Mouse (Mus musculus) hindbrain, embryonic 11.5 days (tissue): ENCODE measurements at regions not wholly inside any gene's neighbourhood (a gene's known extent, or its start where the extent isn't known, plus 50 kb on each side); places are given as distances from the start of the nearest gene placed in this dataset.
"Not testable (repeated sequence)": the region's sequence is repeated elsewhere in the genome, so short reads cannot be mapped to it uniquely, and the experiment has no call there.

Source experiments
- ATAC-seq: fragments of 200-750 bp; cut with Nextera tagmentation; 2 replicates; pipeline ENCODE4 v1.8.0; 2017; ENCODE audit warnings: mild to moderate bottlenecking, moderate TSS enrichment, moderate library complexity; ENCODE audit not compliant: low FRiP score
- DNase-seq: peaks from one replicate; pipeline ENCODE4 v3.0.0-alpha.2; 2015; ENCODE audit warnings: low spot score
- H3K27ac ChIP-seq: fragments of 300-500 bp; sonication (generic); 2 replicates; pipeline ENCODE4 v1.5.1; 2014; ENCODE audit warnings: mild to moderate bottlenecking, low read depth, low read length
- H3K27me3 ChIP-seq: fragments of 300-500 bp; sonication (generic); 2 replicates; pipeline ENCODE4 v1.6.1; 2014; ENCODE audit warnings: mild to moderate bottlenecking, low read length, moderate library complexity, mixed read lengths; ENCODE audit not compliant: control insufficient read depth, insufficient read depth
- H3K36me3 ChIP-seq: fragments of 300-500 bp; sonication (generic); 2 replicates; pipeline ENCODE4 v1.6.1; 2014; ENCODE audit warnings: mild to moderate bottlenecking, low read length, moderate library complexity, mixed read lengths; ENCODE audit not compliant: control insufficient read depth, insufficient read depth
- H3K4me1 ChIP-seq: fragments of 300-500 bp; sonication (generic); replicated peaks from 2 replicates; pipeline ENCODE4 v1.6.1; 2014; ENCODE audit warnings: low read length, mixed read lengths; ENCODE audit not compliant: control insufficient read depth, insufficient read depth
- H3K4me2 ChIP-seq: fragments of 300-500 bp; sonication (generic); replicated peaks from 2 replicates; pipeline ENCODE4 v1.6.1; 2014; ENCODE audit warnings: mild to moderate bottlenecking, low read depth, low read length
- H3K4me3 ChIP-seq: fragments of 300-500 bp; sonication (generic); 2 replicates; pipeline ENCODE4 v1.5.1; 2014; ENCODE audit warnings: low read depth, low read length
- H3K9ac ChIP-seq: fragments of 300-500 bp; sonication (generic); 2 replicates; pipeline ENCODE4 v1.6.1; 2014; ENCODE audit warnings: low read depth, low read length
- H3K9me3 ChIP-seq: fragments of 300-500 bp; sonication (generic); 2 replicates; pipeline ENCODE4 v1.6.1; 2016; ENCODE audit warnings: low read length; ENCODE audit not compliant: control insufficient read depth
- WGBS: fragments of 180-500 bp; shearing (Covaris S2); extraction: QIAGEN DNeasy Blood & Tissue Kit; methylation state at CpG from one replicate; pipeline ENCODE4 v1.1.7; 2014; 5-methylcytosine and 5-hydroxymethylcytosine counted together

- ATAC-seq: no peak
- no peaks in the 10 kb centered on the region for H3K9me3 ChIP-seq
- H3K4me1 ChIP-seq: no peaks in the 10 kb centered on the region
- WGBS: 96% methylated on average over 1 of the region's 1 CpGs
- H3K4me2 ChIP-seq: no peak overlapping the region
- H3K36me3 ChIP-seq: no peaks in the 10 kb centered on the region
- DNase-seq: no peak
- no peak overlapping the region for H3K27ac ChIP-seq
- H3K9ac ChIP-seq: no peak overlapping the region
- H3K27me3 ChIP-seq: no peaks in the 10 kb centered on the region
- H3K4me3 ChIP-seq: no peak overlapping the region
Observed at GRCm38 (mm10) chr4:51127813-51128212, 88.7 kb upstream of the Cylc2 start.

DNA sequence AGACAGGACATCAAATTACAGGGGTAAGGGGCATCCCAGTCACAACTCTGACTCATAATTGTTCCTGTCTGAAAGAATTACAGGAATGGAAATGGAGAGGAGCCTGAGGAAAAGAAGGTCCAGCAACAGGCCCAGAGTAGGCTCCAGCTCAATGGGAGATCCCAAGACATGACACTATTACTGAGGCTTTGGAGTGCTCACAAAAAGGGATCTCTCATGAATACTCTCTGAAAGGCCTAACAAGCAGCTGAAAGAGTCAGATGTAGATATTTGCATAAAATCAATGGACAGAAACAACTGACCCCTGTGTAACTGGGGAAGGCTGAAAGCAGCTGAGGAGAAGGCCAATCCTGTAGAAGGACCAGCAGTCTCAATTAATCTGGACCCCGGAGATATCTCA lies 84.6 kb upstream of the Cylc2 start:
- peak; percentile 53 for ATAC-seq
- H3K9me3 ChIP-seq, H3K4me2 ChIP-seq, H3K4me3 ChIP-seq, H3K4me1 ChIP-seq, H3K9ac ChIP-seq, H3K27ac ChIP-seq, DNase-seq, H3K27me3 ChIP-seq, H3K36me3 ChIP-seq: not testable (repeated sequence)
- 100% methylated on average over 1 of the region's 1 CpGs for WGBS

DNA sequence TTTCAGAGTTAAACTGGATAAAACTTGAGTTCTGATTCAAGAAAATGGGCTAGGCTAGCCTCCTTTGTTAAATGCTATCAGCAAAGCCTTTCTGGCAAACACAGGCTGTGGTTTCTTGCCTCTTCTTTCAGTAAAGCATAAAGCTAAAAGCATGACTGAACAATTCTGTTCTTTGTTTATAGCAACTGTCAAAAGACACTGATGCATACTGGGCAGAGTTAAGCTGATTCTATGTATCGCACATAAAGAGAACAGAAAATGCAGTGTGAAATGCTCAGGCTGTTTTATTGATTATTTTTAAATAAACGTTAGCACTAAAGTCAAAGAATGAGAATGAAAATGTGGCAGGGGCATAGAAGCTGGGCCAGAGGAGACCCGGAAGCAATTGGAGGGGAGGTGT lies 63.5 kb upstream of the Cylc2 start:
- H3K27ac ChIP-seq: no peak overlapping the region
- H3K27me3 ChIP-seq: no peaks in the 10 kb centered on the region
- no peak overlapping the region for H3K9ac ChIP-seq
- DNase-seq (no peak), ATAC-seq (no peak)
- H3K9me3 ChIP-seq: no peaks in the 10 kb centered on the region
- no peaks in the 10 kb centered on the region for H3K36me3 ChIP-seq
- H3K4me1 ChIP-seq: no peaks in the 10 kb centered on the region
- no peak overlapping the region for H3K4me2 ChIP-seq
- 62% methylated on average over 3 of the region's 3 CpGs for WGBS
- no peak overlapping the region for H3K4me3 ChIP-seq

DNA sequence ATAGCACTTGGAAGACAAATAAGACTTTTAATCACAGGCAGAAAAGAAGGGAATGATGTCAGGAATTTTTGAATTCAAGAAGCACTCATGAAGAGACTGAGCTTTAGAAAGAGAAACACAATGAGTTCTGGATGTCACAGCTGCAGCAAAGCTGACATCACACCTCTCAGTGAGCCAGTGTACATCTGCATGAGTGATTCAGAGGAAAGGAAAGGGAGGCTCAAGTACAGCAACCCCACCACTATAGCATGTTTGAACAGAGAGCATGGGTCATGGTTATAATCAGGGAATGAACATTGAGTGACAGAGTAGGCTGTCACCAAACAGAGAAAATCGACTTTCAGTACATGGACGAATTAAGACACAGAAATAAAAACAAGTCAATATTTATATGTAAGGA lies 62.9 kb upstream of the Cylc2 start:
- Histone ChIP-seq H3K4me3 (no peak overlapping the region), H3K27me3 (no peaks in the 10 kb centered on the region), H3K4me2 (no peak overlapping the region), H3K9me3 (no peaks in the 10 kb centered on the region), H3K36me3 (no peaks in the 10 kb centered on the region), H3K27ac (no peak overlapping the region), H3K9ac (no peak overlapping the region), H3K4me1 (no peaks in the 10 kb centered on the region)
- DNase-seq (no peak), ATAC-seq (no peak)
- 87% methylated on average over 2 of the region's 2 CpGs for WGBS
